Mouse (Mus musculus) ES-E14 (cell line): ENCODE measurements around the gene Stip1.

Experiments used
- CHD2 ChIP-seq: IDR thresholded peaks from 2 replicates; pipeline ENCODE4 v1.6.1; 2014; ENCODE audit warnings: mild to moderate bottlenecking, low read depth, low read length, inconsistent platforms
- HCFC1 ChIP-seq: IDR thresholded peaks from 2 replicates; pipeline ENCODE4 v1.6.1; 2012; ENCODE audit warnings: low read length, inconsistent platforms, borderline replicate concordance; ENCODE audit not compliant: insufficient read depth
- ZC3H11A ChIP-seq: IDR thresholded peaks from 2 replicates; pipeline ENCODE4 v1.6.1; 2012; ENCODE audit warnings: low read depth, mild to moderate bottlenecking, inconsistent platforms, low read length, borderline replicate concordance
- ZNF384 ChIP-seq: IDR thresholded peaks from 2 replicates; pipeline ENCODE4 v1.6.1; 2012; ENCODE audit warnings: low read depth, low read length, inconsistent platforms

- TF ChIP-seq CHD2 (no peak), ZNF384 (no peak), ZC3H11A (no peak), HCFC1 (no peak)
Measured at GRCm38 (mm10) chr19:7081516-7082266, 41.9 kb upstream of the Stip1 start.
